Mouse (Mus musculus): ENCODE data around the gene Lcor.

Lcor gene

DNA sequence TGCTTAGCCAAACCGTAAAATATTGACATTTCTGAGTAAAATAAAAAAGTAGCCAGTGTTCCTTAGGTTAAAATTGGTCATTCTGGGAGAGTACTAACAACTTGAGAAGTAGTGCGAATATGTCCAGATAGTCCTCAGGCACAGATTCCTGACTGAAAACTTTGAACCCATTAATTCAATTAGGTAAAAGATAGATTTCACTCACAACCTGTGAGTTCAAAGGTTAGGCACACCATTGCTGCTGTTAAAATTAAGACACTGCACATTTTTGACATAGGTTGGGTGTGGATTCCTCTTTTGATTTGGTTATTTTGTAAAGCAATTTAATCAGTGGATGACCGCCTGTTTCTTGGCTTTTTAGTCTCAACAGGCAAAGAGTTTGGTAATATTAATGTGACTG, 78.4 kb downstream of the Lcor start:
- in situ Hi-C loops (cut with MboI, MseI) = no loop called here

DNA sequence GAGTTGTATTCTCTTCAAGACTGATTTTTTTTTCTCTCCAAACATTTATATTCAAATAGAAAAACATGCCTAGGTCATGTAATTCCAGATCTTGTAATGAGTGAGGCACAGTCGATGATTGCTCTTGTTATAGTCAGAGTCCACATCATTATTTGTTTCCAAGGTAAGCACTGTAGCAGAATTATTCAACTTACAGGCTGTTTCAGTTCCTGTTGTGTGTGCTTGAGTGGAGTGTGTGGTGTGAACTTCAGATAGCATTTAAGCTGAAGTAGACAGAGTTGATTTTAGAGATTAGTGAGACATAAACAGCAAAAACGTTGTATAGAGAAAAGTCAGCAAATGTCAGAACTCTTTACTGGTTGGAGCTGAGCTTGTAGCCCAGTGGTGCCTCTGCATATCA, 86.4 kb downstream of the Lcor start:
- in situ Hi-C loops (cut with MboI, MseI) = no loop called here

DNA sequence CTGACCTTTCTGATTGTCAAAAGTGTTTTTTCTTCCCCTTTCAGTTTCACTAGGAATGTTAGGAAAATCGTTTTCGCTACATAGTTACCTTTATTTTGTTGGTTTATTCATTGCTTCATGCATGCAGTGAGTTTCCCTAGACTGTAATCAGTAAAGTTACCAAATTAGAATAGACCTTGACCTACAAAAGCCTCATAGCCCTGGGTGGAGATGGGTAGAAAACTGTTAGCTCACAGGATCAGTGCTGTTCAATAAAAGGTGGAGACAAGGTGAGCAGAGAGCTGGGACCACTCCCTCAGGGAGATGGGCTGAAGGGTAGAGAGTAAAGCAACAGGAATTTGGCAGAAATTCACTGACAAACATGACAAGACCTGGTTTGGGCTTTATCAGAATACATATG, 91.3 kb downstream of the Lcor start:
- in situ Hi-C loops (cut with MboI, MseI) = no loop called here

DNA sequence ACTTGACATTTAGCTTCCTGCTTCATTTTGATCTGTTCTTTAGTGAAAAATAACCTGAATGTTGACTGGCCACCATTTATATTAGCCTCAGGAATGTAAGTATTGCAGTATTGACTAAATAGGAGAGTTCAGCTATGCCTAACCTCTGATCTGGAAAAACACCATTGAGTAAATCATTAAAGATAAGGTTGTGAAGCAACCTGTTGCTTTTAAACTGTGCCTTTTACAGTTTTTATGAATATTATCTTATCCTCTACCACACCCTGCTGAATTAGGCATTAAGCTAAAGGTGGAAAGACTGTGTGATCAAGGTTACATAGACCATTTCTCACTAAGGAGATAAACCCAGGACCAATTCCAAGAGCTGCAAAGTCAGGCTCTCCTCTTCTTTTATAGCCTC, 95.1 kb downstream of the Lcor start:
- in situ Hi-C loops (cut with MboI, MseI) = no loop called here

GRCm38 (mm10) chr19:41579311-41579920, 97.0 kb downstream of the Lcor start:
- in situ Hi-C loops (cut with MboI, MseI) = no loop called here

GRCm38 (mm10) chr19:41581706-41582420, 99.4 kb downstream of the Lcor start, which contains the start of gene Gm340:
Gene Gm340 (plus strand): TSS chr19:41582370.
- in situ Hi-C loops (cut with MboI, MseI) = no loop called here

DNA sequence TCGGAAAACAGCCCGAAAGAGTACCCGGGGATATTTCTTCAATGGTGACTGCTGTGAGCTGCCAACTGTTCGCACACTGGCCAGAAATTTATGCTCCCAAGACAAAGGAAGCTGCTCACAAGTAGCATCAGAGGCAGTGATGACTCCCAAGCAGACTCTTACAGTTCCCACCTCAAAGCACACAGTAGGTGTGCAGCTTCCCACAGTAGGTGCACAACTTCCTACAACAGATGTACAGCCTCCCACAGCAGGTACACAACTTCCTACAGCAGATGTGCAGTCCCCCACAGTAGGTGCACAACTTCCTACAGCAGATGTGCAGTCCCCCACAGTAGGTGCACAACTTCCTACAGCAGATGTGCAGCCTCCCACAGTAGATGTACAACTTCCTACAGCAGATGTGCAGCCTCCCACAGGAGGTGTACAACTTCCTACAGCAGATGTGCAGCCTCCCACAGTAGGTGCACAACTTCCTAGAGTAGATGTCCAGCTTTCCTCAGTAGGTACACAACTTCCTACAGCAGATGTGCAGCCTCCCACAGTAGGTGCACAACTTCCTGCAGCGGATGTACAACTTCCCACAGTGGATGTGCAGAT, 100.6 kb downstream of the Lcor start:
- in situ Hi-C loops (cut with MboI, MseI) = no loop called here

DNA sequence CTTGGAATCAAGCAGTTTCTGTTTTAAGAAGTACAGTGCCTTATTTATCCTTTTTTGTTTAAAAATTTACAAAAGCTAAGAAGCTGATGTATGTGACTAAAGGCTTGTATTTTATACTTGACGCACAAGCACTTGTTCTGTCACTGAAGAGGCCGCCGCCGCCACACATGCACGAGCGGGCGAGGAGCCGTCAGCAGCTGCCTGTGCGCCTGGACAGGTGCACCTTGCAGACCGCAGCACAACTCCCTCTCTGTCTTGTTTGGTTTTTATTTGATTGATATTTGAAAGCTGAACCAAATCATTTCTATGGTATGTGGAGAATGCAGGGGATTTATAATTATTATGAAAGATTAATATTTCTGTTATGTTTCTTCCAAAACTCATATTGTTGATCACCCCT, 104.3 kb downstream of the Lcor start:
- in situ Hi-C loops (cut with MboI, MseI) = no loop called here

DNA sequence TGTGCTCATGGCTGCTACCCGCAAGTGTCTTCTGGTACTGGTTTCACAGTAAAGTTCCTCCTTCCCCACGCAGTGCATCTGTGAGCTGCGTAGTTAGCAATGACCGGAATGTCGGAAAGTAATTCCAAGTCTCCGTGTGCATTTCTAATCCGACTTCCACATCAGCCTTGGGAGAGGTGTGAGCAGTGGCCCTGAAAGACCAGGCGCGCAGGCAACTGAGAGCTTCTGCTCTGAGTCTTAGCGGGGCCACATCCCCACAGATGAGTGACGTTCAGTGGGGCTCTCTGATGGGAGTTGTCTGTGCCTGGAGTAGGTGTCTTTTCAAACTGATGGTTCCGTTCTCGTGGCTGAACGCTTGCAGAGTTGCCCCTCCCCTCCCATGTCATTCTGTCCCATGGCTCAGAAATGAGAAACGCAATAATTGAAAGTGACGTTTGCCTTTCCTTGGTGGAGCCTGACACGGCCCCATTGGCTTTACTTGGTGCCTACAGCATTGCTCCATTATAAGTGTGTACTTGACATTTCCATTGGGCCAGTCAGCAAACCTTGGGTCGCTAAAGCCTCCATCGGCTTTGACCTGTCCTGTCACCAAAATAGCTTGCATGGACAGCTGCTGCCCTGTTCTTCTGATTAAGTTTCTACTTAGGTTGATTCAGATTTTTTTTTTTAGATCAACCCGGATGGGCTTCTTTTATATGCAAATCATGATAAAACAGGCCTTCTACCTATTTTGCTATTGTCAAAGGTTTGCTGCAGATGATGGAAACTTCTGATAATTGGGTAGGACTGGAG, 105.2 kb downstream of the Lcor start:
- in situ Hi-C loops (cut with MboI, MseI) = no loop called here

DNA sequence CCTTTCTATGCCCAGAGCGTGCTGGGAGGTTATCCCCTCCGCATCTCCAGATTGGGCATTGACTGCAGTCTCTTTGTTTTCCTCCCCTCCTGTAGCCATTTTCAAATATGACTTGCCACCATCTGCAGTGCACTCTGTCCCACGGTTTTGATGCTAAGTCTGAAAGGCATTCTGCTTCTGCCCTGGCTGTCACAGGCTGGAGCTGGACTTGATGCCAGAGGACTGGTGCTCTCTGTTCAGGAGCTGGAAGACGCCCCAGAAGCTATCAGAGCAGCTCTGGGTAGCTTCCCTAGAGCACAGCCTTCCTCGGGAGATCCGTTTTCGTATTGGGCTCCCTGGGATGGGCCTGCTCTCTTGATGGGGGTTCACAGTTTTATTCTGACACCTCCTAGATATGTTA, 106.6 kb downstream of the Lcor start:
- in situ Hi-C loops (cut with MboI, MseI) = no loop called here

- in situ Hi-C loops (cut with MboI, MseI) = no loop called here
Measured at GRCm38 (mm10) chr19:41589681-41590080, 107.2 kb downstream of the Lcor start.

GRCm38 (mm10) chr19:41591808-41592207, 109.4 kb downstream of the Lcor start:
- in situ Hi-C loops (cut with MboI, MseI) = no loop called here

DNA sequence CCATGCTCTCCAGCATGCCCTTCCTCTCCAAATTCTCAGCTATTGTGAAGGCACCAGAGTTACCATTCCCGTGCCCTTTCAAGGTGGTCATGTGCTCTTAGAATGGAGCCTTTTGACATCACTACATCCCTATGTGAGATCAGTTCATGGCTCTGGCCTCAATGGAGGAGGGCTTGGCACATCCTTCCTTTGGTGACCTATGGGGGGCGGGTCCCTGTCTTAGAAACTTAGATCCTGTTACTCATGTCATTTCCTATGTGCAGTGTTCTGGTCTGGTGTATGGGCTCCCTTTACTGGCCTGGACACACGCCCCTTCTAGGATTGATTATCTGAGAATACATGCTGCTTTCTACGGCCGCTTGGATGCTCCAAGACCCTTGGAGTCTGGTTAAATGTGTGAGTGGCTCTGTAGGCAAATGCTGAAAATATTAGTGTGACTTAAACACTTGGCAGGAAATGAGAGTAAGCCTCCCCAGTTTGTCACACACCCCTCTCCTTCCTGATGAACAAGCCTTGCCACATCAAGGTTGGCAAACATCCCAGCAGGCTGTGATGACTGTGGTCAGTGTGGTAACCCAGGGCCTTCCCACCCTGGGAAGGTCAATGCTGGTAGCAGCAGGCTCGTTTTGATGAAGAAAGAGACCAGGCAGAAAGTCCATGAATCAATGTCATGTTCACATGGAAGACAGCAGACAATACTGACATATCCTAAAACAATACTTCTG, 114.9 kb downstream of the Lcor start:
- in situ Hi-C loops (cut with MboI, MseI) = no loop called here

DNA sequence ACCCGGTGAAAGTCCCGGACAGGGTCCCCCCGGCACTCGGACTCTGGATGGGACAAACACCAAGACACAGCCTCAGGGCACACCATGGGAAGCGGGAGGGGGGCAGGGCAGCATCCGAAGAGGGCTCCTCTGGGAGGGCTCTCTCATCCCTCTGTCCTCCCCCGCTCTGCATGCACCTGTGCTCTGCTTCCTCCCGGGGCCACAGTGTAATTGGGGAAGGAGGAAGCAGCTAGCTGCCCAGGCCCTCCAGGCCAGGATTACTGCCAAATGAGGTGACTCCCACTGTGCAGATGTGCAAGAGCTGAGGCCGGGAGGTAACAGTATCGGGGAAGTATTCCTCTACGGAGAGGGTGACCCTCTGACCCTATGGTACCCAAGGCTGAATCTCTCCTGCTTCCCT, 118.2 kb downstream of the Lcor start:
- in situ Hi-C loops (cut with MboI, MseI) = no loop called here

- in situ Hi-C loops (cut with MboI, MseI) = no loop called here
Measured at GRCm38 (mm10) chr19:41606208-41606987, 124.0 kb downstream of the Lcor start.

DNA sequence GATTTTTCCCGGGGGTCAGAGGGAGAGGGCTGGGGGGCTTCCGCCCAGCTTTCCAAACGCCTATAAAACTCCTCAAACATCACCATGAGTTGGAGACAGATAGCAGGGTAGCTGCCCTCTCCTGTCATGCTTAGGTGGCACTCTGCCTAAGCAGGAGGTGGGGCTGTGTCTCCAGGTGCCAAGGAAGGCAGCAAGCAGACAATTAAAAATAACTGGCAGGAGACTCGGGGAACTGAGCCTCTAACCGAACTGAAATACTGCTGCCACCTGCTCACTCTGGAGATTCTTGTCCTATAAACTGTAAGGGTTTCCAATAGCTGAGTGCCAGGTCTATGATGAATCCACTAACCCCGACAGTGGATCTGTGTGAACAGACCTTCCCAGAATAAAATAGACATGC, 129.2 kb downstream of the Lcor start:
- in situ Hi-C loops (cut with MboI, MseI) = no loop called here
